Mouse (Mus musculus): ENCODE results near the gene Syngr1.

DNA sequence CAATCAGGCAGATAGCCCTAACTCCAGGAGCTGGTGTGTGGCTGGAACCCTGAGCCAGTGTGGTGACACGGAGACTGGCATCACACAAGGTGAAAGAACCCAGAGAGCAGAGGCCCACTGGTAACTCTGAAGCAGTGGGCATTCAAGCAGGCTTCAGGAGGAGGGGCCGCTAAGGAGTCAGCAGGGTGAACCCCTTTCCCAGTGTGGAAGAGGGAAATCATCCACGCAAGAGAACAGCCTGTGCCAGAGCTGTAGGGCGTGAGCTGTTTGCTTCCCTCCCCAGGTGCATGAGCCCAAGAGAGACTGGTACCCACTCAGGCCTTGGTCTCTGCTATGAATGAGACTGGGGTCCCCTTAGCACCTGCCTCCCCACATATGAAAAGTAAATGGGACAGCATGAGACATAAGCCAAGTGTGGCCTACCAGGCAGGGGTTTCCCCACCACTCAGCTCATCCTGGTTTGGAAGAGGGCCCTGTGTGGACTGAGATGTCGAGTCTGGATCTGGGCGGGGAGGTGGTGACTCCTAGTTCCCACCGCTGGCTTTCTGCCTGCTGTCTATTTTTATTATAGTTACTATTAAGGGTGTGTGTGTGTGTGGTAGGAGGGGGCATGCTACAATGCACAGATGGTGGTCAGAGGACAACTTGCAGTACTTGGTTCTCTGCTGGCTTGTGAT lies 18.4 kb upstream of the Syngr1 start:
- no peak for TF ChIP-seq PAX5 (IDR thresholded peaks at IDR 0.05; ENCODE audit: low read length)
- TF ChIP-seq POLR2A (IDR thresholded peaks at IDR 0.05; ENCODE audit: low read depth, low read length), result no peak
